Mouse (Mus musculus): ENCODE results near the gene Gmds.

Gmds gene

GRCm38 (mm10) chr13:31800581-31801576 lies 537.7 kb downstream of the Gmds start:
- no peak for DNase-seq (ENCODE audit: low read depth in 1 of 2, low spot score in 2 of 2)

- DNase-seq (ENCODE audit: low read depth in 1 of 2, low spot score in 2 of 2) = no peak
These were observed 540.5 kb downstream of the Gmds start for GRCm38 (mm10) chr13:31798075-31798474.

DNA sequence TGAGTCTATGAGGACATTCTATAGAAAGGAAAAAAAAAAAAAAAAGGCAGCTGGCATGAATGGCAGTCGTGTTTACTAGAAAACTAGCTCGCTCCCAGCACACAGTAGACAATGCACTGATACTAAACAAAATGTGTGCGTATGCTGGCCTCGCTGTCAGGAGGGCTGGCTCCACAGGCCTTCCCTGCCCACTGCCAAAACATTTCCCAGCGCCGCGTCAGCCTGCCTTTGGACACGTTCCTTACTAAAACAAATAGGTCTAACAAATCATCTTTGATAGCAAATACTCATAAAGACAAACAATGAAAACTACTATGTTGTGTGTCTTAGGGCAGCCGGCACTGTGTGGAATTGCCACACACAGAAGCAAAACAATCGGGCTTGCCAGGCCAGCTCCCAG lies 541.2 kb downstream of the Gmds start:
- no peak for DNase-seq (ENCODE audit: low read depth in 1 of 2, low spot score in 2 of 2)

DNA sequence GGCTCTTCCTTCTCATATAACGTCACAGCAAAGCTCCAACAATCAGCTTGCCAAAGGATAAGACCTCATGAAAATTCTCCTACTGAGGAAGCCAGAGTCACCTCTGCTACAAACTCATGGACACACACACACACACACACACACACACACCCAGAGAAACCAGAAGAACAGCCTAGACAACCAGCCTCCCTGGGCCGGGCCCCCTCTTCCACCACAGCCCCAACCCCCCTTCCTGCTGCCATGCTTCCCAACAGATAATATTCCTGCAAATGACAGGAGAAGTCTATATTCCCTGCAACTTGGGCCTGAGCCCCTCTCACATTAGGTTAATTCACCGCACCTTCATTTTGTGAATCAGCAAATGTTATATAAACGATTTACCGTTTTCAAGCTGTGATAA lies 545.4 kb downstream of the Gmds start:
- no peak for DNase-seq (ENCODE audit: low read depth in 1 of 2, low spot score in 2 of 2)

DNA sequence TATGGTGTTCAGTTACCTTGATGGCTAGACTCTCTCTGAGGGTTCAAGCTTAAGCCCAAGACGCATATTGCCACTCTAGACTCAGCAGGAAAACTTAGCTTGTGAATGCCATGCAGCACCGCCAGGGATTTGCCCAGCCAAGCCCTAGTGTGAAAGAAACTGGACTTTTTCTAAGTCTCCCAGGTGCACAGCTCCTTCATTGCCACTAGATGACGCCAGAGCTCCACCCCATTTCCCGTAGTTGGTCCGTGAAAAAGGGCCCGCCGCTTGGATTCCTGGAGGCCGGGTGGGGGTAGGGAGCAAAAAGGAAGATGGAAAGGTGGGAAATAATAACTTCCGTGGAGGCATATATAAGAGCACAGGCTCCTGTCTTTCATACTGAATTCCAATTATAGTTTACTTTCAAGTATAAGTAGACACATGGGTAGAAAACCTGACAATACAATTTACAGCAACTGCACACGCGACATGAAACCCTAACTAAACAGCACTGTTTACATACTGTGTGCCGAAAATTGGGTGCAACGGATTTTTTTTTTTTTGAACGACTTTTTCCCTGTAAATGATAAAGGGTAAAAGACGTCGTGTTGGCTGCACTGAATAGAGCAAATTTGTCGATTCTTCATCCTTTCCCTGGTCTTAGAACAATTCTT lies 545.9 kb downstream of the Gmds start:
- DNase-seq (ENCODE audit: low read depth in 1 of 2, low spot score in 2 of 2) = no peak

DNA sequence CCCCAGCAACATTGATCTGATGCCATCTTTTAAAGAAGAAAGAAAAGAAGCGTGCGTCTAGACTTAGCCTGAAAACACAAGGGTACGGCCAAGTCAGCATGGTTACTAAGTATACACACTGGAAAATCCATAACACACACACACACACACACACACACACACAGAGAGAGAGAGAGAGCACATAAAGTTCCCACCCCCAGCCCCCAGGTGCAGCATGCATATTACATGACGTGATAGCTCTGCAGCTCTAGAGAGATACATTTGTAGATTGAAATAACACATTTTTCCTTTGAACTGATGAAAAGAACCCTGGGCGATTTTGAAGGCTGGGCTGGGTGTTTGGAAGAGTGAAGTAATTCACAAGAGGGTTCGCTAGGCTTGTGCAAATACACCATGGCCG lies 553.8 kb downstream of the Gmds start:
- DNase-seq (ENCODE audit: low read depth in 1 of 2, low spot score in 2 of 2) = no peak

GRCm38 (mm10) chr13:31782063-31782462 lies 556.5 kb downstream of the Gmds start:
- no peak for DNase-seq (ENCODE audit: low read depth in 1 of 2, low spot score in 2 of 2)

DNA sequence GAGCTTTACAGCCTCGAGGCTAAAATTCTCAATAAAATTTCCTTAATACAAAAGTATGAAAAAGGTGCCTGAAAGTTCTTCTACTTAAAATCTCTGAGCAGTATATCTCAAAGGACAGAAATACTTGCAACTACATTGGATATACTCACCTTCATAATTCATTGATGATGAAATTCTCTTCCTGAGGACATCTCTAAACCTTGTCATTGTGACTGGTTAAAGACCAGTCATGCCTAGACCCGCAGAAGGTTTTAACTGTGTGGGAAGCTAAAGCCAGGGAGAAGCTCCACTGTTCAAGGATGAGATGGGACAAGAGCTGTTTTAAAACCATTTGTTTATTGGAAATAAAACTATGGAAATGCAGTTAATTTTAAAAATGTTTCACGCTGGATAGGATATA lies 558.2 kb downstream of the Gmds start:
- DNase-seq (ENCODE audit: low read depth in 1 of 2, low spot score in 2 of 2) = no peak

GRCm38 (mm10) chr13:31779281-31779981 lies 559.1 kb downstream of the Gmds start:
- no peak for DNase-seq (ENCODE audit: low read depth in 1 of 2, low spot score in 2 of 2)

DNA sequence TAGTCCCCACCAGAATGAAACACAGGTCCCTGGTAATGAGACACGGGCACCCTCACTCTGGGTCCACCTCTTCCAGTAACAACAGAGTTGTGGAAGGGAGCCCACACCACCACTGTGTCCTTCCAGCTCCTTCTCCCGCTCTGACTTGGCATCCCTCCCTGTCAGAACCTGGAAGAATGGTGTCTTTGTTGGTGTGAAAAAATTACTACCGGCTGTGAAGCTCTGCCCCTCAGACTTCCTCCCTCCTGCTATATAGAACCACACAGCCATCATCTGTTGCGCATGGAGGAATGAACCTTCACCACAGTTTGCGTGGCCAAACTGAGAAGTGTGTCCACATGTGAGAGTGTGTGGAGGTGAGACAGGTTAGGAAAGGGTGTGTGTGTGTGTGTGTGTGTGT lies 562.8 kb downstream of the Gmds start:
- DNase-seq (ENCODE audit: low read depth in 1 of 2, low spot score in 2 of 2) = no peak

GRCm38 (mm10) chr13:31772882-31773281 lies 565.7 kb downstream of the Gmds start:
- no peak for DNase-seq (ENCODE audit: low read depth in 1 of 2, low spot score in 2 of 2)
